Mouse (Mus musculus) limb, embryonic 12.5 days (tissue): ENCODE measurements around the gene Btbd9. TPM values are rescaled to one million over a fixed set of nuclear protein-coding genes. Genes with fewer than 3 reads are reported as not detected.

Experiments used
- ATAC-seq: fragments of 200-750 bp; cut with Nextera tagmentation; 2 replicates; pipeline ENCODE4 v1.8.0; 2017; ENCODE audit warnings: low read depth, moderate TSS enrichment; ENCODE audit not compliant: insufficient number of reproducible peaks, insufficient read depth, low FRiP score, low TSS enrichment
- H3K27ac ChIP-seq: fragments of 300-500 bp; sonication (generic); 2 replicates; pipeline ENCODE4 v1.5.1; 2016; ENCODE audit warnings: mild to moderate bottlenecking, moderate library complexity
- H3K27me3 ChIP-seq: fragments of 300-500 bp; sonication (generic); 2 replicates; pipeline ENCODE4 v1.6.1; 2016; ENCODE audit warnings: mild to moderate bottlenecking, moderate library complexity
- H3K36me3 ChIP-seq: fragments of 300-500 bp; sonication (generic); 2 replicates; pipeline ENCODE4 v1.6.1; 2016; ENCODE audit warnings: mild to moderate bottlenecking, moderate library complexity
- H3K4me1 ChIP-seq: fragments of 300-500 bp; sonication (generic); replicated peaks from 2 replicates; pipeline ENCODE4 v1.6.1; 2016
- H3K4me2 ChIP-seq: fragments of 300-500 bp; sonication (generic); 2 replicates; pipeline ENCODE4 v1.6.1; 2016; ENCODE audit warnings: mild to moderate bottlenecking, moderate library complexity
- H3K4me3 ChIP-seq: fragments of 300-500 bp; sonication (generic); replicated peaks from 2 replicates; pipeline ENCODE4 v1.5.1; 2016; ENCODE audit warnings: mild to moderate bottlenecking
- H3K9ac ChIP-seq: fragments of 300-500 bp; sonication (generic); replicated peaks from 2 replicates; pipeline ENCODE4 v1.6.1; 2016; ENCODE audit warnings: mild to moderate bottlenecking, moderate library complexity
- H3K9me3 ChIP-seq: fragments of 300-500 bp; sonication (generic); 2 replicates; pipeline ENCODE4 v1.6.1; 2016; ENCODE audit warnings: mild to moderate bottlenecking, moderate library complexity
- WGBS: fragments of 180-500 bp; shearing (Covaris S2); methylation state at CpG from one replicate; pipeline ENCODE4 v1.1.7; 2016; 5-methylcytosine and 5-hydroxymethylcytosine counted together
- polyA plus RNA-seq: library from polyadenylated mRNA; unstranded; fragments of >200 nt; fragmentation: Nextera tagmentation; extraction: Ambion mirVana; gene quantifications from 2 replicates; pipeline ENCODE4 v1.2.1, GENCODE M21; 2016

Gene Btbd9
- polyA plus RNA-seq, 1 experiment from 2014 or later = 70.6 TPM

- H3K9ac ChIP-seq = no peak overlapping the region
- H3K27me3 ChIP-seq = no peaks in the 10 kb centered on the region
- no peaks in the 10 kb centered on the region for H3K9me3 ChIP-seq
- H3K27ac ChIP-seq = no peak overlapping the region
- H3K4me1 ChIP-seq = peaks cover 8% of the 10 kb centered on the region; the same call in 1 of the 2 replicates
- ATAC-seq = no peak
- H3K4me2 ChIP-seq = no peak overlapping the region
- H3K4me3 ChIP-seq = no peak overlapping the region
- no peaks in the 10 kb centered on the region for H3K36me3 ChIP-seq
Observed at GRCm38 (mm10) chr17:30389686-30390085, 186.6 kb downstream of the Btbd9 start.

- no peak overlapping the region for H3K27ac ChIP-seq
- WGBS = 87% methylated on average over 4 of the region's 4 CpGs
- ATAC-seq = no peak
- no peaks in the 10 kb centered on the region for H3K27me3 ChIP-seq
- H3K9me3 ChIP-seq = no peaks in the 10 kb centered on the region
- H3K36me3 ChIP-seq = no peaks in the 10 kb centered on the region
- no peak overlapping the region for H3K9ac ChIP-seq
- peaks cover 8% of the 10 kb centered on the region; the same call in 1 of the 2 replicates for H3K4me1 ChIP-seq
- no peak overlapping the region for H3K4me2 ChIP-seq
- no peak overlapping the region for H3K4me3 ChIP-seq
Observed at GRCm38 (mm10) chr17:30388817-30389216, 187.5 kb downstream of the Btbd9 start.

- H3K4me3 ChIP-seq = no peak overlapping the region
- no peak overlapping the region for H3K4me2 ChIP-seq
- H3K27ac ChIP-seq = no peak overlapping the region
- no peak for ATAC-seq
- H3K9me3 ChIP-seq = no peaks in the 10 kb centered on the region
- peaks cover 8% of the 10 kb centered on the region; the same call in 1 of the 2 replicates for H3K4me1 ChIP-seq
- no peaks in the 10 kb centered on the region for H3K36me3 ChIP-seq
- 64% methylated on average over 3 of the region's 3 CpGs for WGBS
- H3K9ac ChIP-seq = no peak overlapping the region
- no peaks in the 10 kb centered on the region for H3K27me3 ChIP-seq
Observed at GRCm38 (mm10) chr17:30388391-30388790, 187.9 kb downstream of the Btbd9 start.

- Histone ChIP-seq H3K27me3 (no peaks in the 10 kb centered on the region), H3K4me2 (no peak overlapping the region), H3K27ac (no peak overlapping the region), H3K9me3 (no peaks in the 10 kb centered on the region), H3K9ac (no peak overlapping the region), H3K4me1 (peaks cover 8% of the 10 kb centered on the region; the same call in 1 of the 2 replicates), H3K4me3 (no peak overlapping the region), H3K36me3 (no peaks in the 10 kb centered on the region)
- WGBS = 90% methylated on average over 9 of the region's 9 CpGs
- no peak for ATAC-seq
Observed at GRCm38 (mm10) chr17:30386241-30386640, 190.0 kb downstream of the Btbd9 start.

- ATAC-seq = no peak
- H3K27me3 ChIP-seq = no peaks in the 10 kb centered on the region
- H3K36me3 ChIP-seq = no peaks in the 10 kb centered on the region
- H3K27ac ChIP-seq = no peak overlapping the region
- WGBS = 86% methylated on average over 6 of the region's 6 CpGs
- no peaks in the 10 kb centered on the region for H3K9me3 ChIP-seq
- H3K4me3 ChIP-seq = no peak overlapping the region
- no peak overlapping the region for H3K9ac ChIP-seq
- H3K4me2 ChIP-seq = no peak overlapping the region
- peaks cover 10% of the 10 kb centered on the region for H3K4me1 ChIP-seq
Observed at GRCm38 (mm10) chr17:30383649-30384048, 192.6 kb downstream of the Btbd9 start.

- Histone ChIP-seq H3K9ac (no peak overlapping the region), H3K9me3 (no peaks in the 10 kb centered on the region), H3K36me3 (no peaks in the 10 kb centered on the region), H3K4me1 (peaks cover 23% of the 10 kb centered on the region), H3K4me3 (no peak overlapping the region), H3K27ac (peak overlapping the region; percentile 57; the same call in 1 of the 2 replicates), H3K27me3 (no peaks in the 10 kb centered on the region), H3K4me2 (no peak overlapping the region)
- 30% methylated on average over 5 of the region's 5 CpGs for WGBS
- no peak for ATAC-seq
Observed at GRCm38 (mm10) chr17:30378221-30379010, 197.9 kb downstream of the Btbd9 start.

- no peaks in the 10 kb centered on the region for H3K27me3 ChIP-seq
- H3K4me3 ChIP-seq = no peak overlapping the region
- H3K36me3 ChIP-seq = no peaks in the 10 kb centered on the region
- H3K9ac ChIP-seq = no peak overlapping the region
- WGBS = 39% methylated on average over 1 of the region's 1 CpGs
- no peak overlapping the region for H3K4me2 ChIP-seq
- no peaks in the 10 kb centered on the region for H3K9me3 ChIP-seq
- no peak overlapping the region for H3K27ac ChIP-seq
- peaks cover 29% of the 10 kb centered on the region for H3K4me1 ChIP-seq
- ATAC-seq = no peak
Observed at GRCm38 (mm10) chr17:30377754-30378153, 198.5 kb downstream of the Btbd9 start.

GRCm38 (mm10) chr17:30375107-30375506 is 201.2 kb downstream of the Btbd9 start:
- Histone ChIP-seq H3K27me3 (no peaks in the 10 kb centered on the region), H3K9me3 (no peaks in the 10 kb centered on the region), H3K36me3 (no peaks in the 10 kb centered on the region), H3K4me1 (peaks cover 30% of the 10 kb centered on the region), H3K27ac (no peak overlapping the region), H3K9ac (no peak overlapping the region), H3K4me2 (no peak overlapping the region), H3K4me3 (no peak overlapping the region)
- no peak for ATAC-seq
- 79% methylated on average over 1 of the region's 1 CpGs for WGBS

- no peak overlapping the region for H3K9ac ChIP-seq
- no peaks in the 10 kb centered on the region for H3K36me3 ChIP-seq
- H3K27ac ChIP-seq = no peak overlapping the region
- H3K4me1 ChIP-seq = peaks cover 20% of the 10 kb centered on the region
- no peak overlapping the region for H3K4me2 ChIP-seq
- no peak overlapping the region for H3K4me3 ChIP-seq
- WGBS = 68% methylated on average over 2 of the region's 2 CpGs
- ATAC-seq = no peak
- H3K9me3 ChIP-seq = no peaks in the 10 kb centered on the region
- H3K27me3 ChIP-seq = no peaks in the 10 kb centered on the region
Observed at GRCm38 (mm10) chr17:30368559-30368958, 207.7 kb downstream of the Btbd9 start.

- Histone ChIP-seq H3K27ac (no peak overlapping the region), H3K4me3 (no peak overlapping the region), H3K27me3 (no peaks in the 10 kb centered on the region), H3K4me1 (peaks cover 30% of the 10 kb centered on the region), H3K9me3 (no peaks in the 10 kb centered on the region), H3K4me2 (no peak overlapping the region), H3K9ac (no peak overlapping the region), H3K36me3 (no peaks in the 10 kb centered on the region)
- ATAC-seq = no peak
- WGBS = 86% methylated on average over 1 of the region's 1 CpGs
Observed at GRCm38 (mm10) chr17:30364701-30365100, 211.6 kb downstream of the Btbd9 start.

- Histone ChIP-seq H3K4me3 (no peak overlapping the region), H3K9ac (no peak overlapping the region), H3K9me3 (no peaks in the 10 kb centered on the region), H3K27me3 (no peaks in the 10 kb centered on the region), H3K36me3 (no peaks in the 10 kb centered on the region), H3K4me2 (no peak overlapping the region), H3K4me1 (peaks cover 42% of the 10 kb centered on the region), H3K27ac (no peak overlapping the region)
- ATAC-seq = no peak
- 89% methylated on average over 5 of the region's 5 CpGs for WGBS
Observed at GRCm38 (mm10) chr17:30363365-30363764, 212.9 kb downstream of the Btbd9 start.

GRCm38 (mm10) chr17:30360654-30361053 is 215.6 kb downstream of the Btbd9 start:
- Histone ChIP-seq H3K4me1 (peaks cover 40% of the 10 kb centered on the region), H3K4me3 (no peak overlapping the region), H3K9ac (no peak overlapping the region), H3K9me3 (no peaks in the 10 kb centered on the region), H3K36me3 (no peaks in the 10 kb centered on the region), H3K27ac (no peak overlapping the region), H3K27me3 (no peaks in the 10 kb centered on the region), H3K4me2 (no peak overlapping the region)
- ATAC-seq = no peak
- WGBS = 35% methylated on average over 1 of the region's 1 CpGs
